Mouse (Mus musculus): ENCODE measurements around the gene Prf1. TPM values are rescaled to one million over a fixed set of nuclear protein-coding genes. Genes with fewer than 3 reads are reported as not detected.

The Prf1 gene
- polyA plus RNA-seq, 1 experiment from 2014 or later, result not detected

GRCm38 (mm10) chr10:61267378-61267777 lies 30.3 kb upstream of the Prf1 start:
- no peak overlapping the region for H3K4me2 ChIP-seq (ENCODE audit: low read depth, low read length)
- no peak for ATAC-seq (ENCODE audit: insufficient read depth, low FRiP score)

GRCm38 (mm10) chr10:61272089-61272626 lies 25.5 kb upstream of the Prf1 start:
- H3K9me3 ChIP-seq (replicated peaks; ENCODE audit: control insufficient read depth, low read length), result no peaks in the 10 kb centered on the region
- no peak overlapping the region for H3K9ac ChIP-seq (ENCODE audit: low read length)
- no peak for ATAC-seq (ENCODE audit: insufficient read depth, low FRiP score)
- WGBS, result 53% methylated on average over 8 of the region's 8 CpGs
- H3K4me3 ChIP-seq (replicated peaks; ENCODE audit: low read length), result peak overlapping the region; percentile 61
- no peak overlapping the region for H3K27ac ChIP-seq (ENCODE audit: low read length)
- peaks cover 6% of the 10 kb centered on the region; the same call in 1 of the 2 replicates for H3K4me1 ChIP-seq (ENCODE audit: control insufficient read depth, insufficient read depth, low read length)
- H3K4me2 ChIP-seq (ENCODE audit: low read depth, low read length), result peak overlapping the region; percentile 88
- no peaks in the 10 kb centered on the region for H3K27me3 ChIP-seq (ENCODE audit: control insufficient read depth, insufficient read depth, low read length)
- no peaks in the 10 kb centered on the region for H3K36me3 ChIP-seq (ENCODE audit: control insufficient read depth, insufficient read depth, low read length)

More at GRCm38 (mm10) chr10:61267378-61267777, 30.3 kb upstream of the Prf1 start:
- H3K27me3 ChIP-seq (ENCODE audit: control insufficient read depth, insufficient read depth, low read length), result no peaks in the 10 kb centered on the region
- WGBS, result 89% methylated on average over 5 of the region's 5 CpGs
- H3K4me1 ChIP-seq (ENCODE audit: control insufficient read depth, insufficient read depth, low read length), result no peaks in the 10 kb centered on the region; the same call in 1 of the 2 replicates
- no peaks in the 10 kb centered on the region for H3K36me3 ChIP-seq (ENCODE audit: control insufficient read depth, insufficient read depth, low read length)
- H3K27ac ChIP-seq (ENCODE audit: low read length), result no peak overlapping the region
- H3K4me3 ChIP-seq (replicated peaks; ENCODE audit: low read length), result no peak overlapping the region
- H3K9me3 ChIP-seq (replicated peaks; ENCODE audit: control insufficient read depth, low read length), result no peaks in the 10 kb centered on the region
- H3K9ac ChIP-seq (ENCODE audit: low read length), result no peak overlapping the region

DNA sequence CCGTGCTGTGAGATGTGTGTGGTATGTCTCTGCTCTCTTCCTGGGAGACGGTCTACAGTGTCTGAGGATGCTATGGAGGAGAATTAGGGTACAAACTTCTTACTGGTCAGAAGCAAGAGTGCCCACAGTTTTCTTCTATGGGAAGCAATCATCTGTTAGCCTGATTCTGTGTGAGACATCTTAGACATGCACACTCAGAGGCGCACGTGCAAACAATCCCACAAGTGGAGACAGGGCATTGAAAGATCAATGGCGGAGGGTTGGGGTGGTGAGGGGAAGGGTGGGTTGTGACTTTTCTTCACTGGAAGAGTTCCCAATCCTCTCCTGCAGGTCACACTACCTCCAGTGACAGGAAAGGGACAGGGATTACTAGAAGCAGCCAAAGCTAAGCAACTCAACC lies 25.0 kb upstream of the Prf1 start:
- Histone ChIP-seq H3K4me3 (replicated peaks; ENCODE audit: low read length) (peak overlapping the region; percentile 61), H3K4me2 (ENCODE audit: low read depth, low read length) (peak overlapping the region; percentile 88), H3K27me3 (ENCODE audit: control insufficient read depth, insufficient read depth, low read length) (no peaks in the 10 kb centered on the region), H3K9me3 (replicated peaks; ENCODE audit: control insufficient read depth, low read length) (no peaks in the 10 kb centered on the region), H3K27ac (ENCODE audit: low read length) (no peak overlapping the region), H3K4me1 (ENCODE audit: control insufficient read depth, insufficient read depth, low read length) (peaks cover 6% of the 10 kb centered on the region; the same call in 1 of the 2 replicates), H3K9ac (ENCODE audit: low read length) (peak overlapping the region; percentile 80), H3K36me3 (ENCODE audit: control insufficient read depth, insufficient read depth, low read length) (no peaks in the 10 kb centered on the region)
- ATAC-seq (ENCODE audit: insufficient read depth, low FRiP score), result no peak
- WGBS, result 46% methylated on average over 5 of the region's 5 CpGs

DNA sequence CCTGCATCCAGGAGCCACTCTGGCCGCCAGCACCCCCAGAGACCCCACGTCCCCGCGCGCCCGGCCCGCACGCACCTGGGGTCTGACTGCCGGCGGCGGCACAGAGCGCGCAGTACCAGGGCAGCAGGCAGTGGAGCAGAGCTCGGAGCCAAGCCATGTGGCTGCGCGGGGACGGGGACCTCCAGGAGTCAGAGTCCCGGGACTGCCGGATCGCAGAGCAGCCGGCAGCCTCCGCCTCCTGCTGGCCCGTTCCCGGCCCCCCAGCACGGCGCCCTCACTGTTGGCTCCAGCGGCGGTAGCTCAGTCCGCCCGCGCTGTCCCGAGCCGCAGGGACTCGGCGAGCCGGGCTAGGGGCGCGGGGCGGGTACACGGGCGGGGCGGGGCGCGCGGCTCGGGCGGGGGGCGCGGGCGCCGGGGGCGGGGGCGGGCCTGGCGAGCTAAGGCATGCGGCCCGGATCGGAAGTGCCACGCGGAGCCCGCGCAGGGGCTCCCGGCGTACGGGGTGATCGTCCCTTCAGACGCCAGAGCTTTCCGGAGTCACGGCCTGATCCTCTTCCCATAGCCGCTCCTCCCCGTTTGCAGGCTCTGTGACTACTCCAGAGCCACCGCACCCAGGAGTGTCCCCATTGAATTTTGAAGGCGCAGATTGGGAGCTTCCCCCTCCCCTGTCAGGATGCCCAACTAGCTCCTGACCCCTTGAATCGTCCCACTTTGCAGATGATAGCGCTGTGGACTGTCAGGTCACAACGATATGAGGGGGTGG lies 24.4 kb upstream of the Prf1 start, which contains the start of gene Adamts14:
Gene Adamts14, minus strand, starts transcription at position 358 of the 763 bp plus-strand sequence.
- no peaks in the 10 kb centered on the region for H3K27me3 ChIP-seq (ENCODE audit: control insufficient read depth, insufficient read depth, low read length)
- no peaks in the 10 kb centered on the region for H3K36me3 ChIP-seq (ENCODE audit: control insufficient read depth, insufficient read depth, low read length)
- no peaks in the 10 kb centered on the region for H3K9me3 ChIP-seq (replicated peaks; ENCODE audit: control insufficient read depth, low read length)
- peak within 1 kb of the TSS; percentile 44; the same call in 1 of the 2 replicates for H3K27ac ChIP-seq (ENCODE audit: low read length)
- H3K9ac ChIP-seq (ENCODE audit: low read length), result peak within 1 kb of the TSS; percentile 80
- peak within 1 kb of the TSS; percentile 88 for H3K4me2 ChIP-seq (ENCODE audit: low read depth, low read length)
- H3K4me3 ChIP-seq (replicated peaks; ENCODE audit: low read length), result peak within 1 kb of the TSS; percentile 61
- H3K4me1 ChIP-seq (ENCODE audit: control insufficient read depth, insufficient read depth, low read length), result peaks cover 11% of the 10 kb centered on the region; the same call in 1 of the 2 replicates
- peak; percentile 54; the same call in 1 of the 2 replicates for ATAC-seq (ENCODE audit: insufficient read depth, low FRiP score)
- WGBS, result 1% methylated on average over 74 of the region's 75 CpGs

DNA sequence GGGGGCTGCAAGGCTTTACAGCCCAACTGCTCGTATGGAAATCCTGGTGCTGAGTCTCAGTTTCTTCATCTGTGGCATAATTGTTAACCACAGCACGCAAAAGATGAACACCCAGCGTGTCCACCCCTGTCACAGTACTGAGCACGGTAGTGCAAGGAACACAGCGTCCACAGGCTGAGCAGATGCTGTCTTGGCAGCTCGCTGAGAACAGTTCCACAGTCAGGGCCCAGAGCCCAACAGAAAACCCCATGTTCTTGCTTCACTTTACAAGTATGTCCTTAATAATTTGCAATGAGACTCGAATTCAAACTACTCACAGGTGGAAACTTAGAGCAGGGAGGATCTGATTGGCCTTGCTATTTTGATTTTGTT lies 23.8 kb upstream of the Prf1 start:
- no peak for ATAC-seq (ENCODE audit: insufficient read depth, low FRiP score)
- H3K27me3 ChIP-seq (ENCODE audit: control insufficient read depth, insufficient read depth, low read length), result no peaks in the 10 kb centered on the region
- H3K9me3 ChIP-seq (replicated peaks; ENCODE audit: control insufficient read depth, low read length), result no peaks in the 10 kb centered on the region
- 61% methylated on average over 7 of the region's 7 CpGs for WGBS
- H3K9ac ChIP-seq (ENCODE audit: low read length), result peak overlapping the region; percentile 80
- peak overlapping the region; percentile 88 for H3K4me2 ChIP-seq (ENCODE audit: low read depth, low read length)
- H3K4me3 ChIP-seq (replicated peaks; ENCODE audit: low read length), result peak overlapping the region; percentile 61; the same call in 1 of the 2 replicates
- H3K36me3 ChIP-seq (ENCODE audit: control insufficient read depth, insufficient read depth, low read length), result no peaks in the 10 kb centered on the region
- H3K27ac ChIP-seq (ENCODE audit: low read length), result peak overlapping the region; percentile 44; the same call in 1 of the 2 replicates
- H3K4me1 ChIP-seq (ENCODE audit: control insufficient read depth, insufficient read depth, low read length), result peaks cover 11% of the 10 kb centered on the region; the same call in 1 of the 2 replicates

DNA sequence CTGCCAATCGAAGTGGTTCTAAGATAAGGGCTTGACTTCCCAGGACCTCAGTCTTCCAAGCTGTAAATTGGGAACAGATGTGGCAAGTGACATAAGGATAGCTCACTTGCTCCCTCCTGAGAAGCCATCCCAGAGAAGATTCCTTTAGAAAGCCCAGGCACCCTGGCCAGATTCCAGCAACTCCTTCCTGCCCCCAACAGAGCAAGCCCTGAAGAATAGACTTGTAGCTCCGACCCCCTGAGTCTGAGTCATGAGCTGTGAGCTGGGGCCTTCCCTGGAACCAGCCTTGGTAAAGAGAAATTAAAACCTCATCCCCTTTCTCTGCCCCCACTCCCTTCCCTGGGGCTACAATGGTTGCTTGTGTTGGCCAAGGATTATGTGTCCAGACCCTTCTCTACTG lies 23.1 kb upstream of the Prf1 start:
- no peak overlapping the region for H3K4me2 ChIP-seq (ENCODE audit: low read depth, low read length)
- H3K4me1 ChIP-seq (ENCODE audit: control insufficient read depth, insufficient read depth, low read length), result peaks cover 11% of the 10 kb centered on the region; the same call in 1 of the 2 replicates
- H3K36me3 ChIP-seq (ENCODE audit: control insufficient read depth, insufficient read depth, low read length), result no peaks in the 10 kb centered on the region
- H3K9me3 ChIP-seq (replicated peaks; ENCODE audit: control insufficient read depth, low read length), result no peaks in the 10 kb centered on the region
- no peak overlapping the region for H3K9ac ChIP-seq (ENCODE audit: low read length)
- WGBS, result 46% methylated on average over 2 of the region's 2 CpGs
- H3K4me3 ChIP-seq (replicated peaks; ENCODE audit: low read length), result no peak overlapping the region
- H3K27me3 ChIP-seq (ENCODE audit: control insufficient read depth, insufficient read depth, low read length), result no peaks in the 10 kb centered on the region
- ATAC-seq (ENCODE audit: insufficient read depth, low FRiP score), result no peak
- H3K27ac ChIP-seq (ENCODE audit: low read length), result no peak overlapping the region

DNA sequence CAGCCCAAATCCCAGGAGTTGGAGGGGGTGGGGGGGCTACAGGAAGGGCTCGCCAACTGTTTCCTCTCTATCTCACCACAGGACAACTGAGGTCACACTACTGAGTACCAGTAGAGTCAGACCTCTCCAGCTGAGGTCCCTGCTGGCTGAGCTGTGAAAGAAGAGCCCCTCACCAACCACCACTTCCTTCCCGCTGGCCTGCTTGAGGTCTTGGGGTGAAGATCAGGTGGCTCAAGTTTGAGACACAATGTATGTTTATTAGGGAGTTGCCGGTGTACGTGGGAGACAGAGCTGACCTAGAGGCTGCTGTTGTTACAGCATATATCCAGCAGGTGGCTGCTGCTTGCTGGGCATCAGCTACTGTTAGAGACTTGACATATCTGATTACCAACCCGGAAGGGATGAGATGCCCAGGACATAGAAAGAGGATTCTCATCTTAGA lies 21.9 kb upstream of the Prf1 start:
- H3K9ac ChIP-seq (ENCODE audit: low read length), result no peak overlapping the region
- no peaks in the 10 kb centered on the region for H3K36me3 ChIP-seq (ENCODE audit: control insufficient read depth, insufficient read depth, low read length)
- peak; percentile 31; the same call in 1 of the 2 replicates for ATAC-seq (ENCODE audit: insufficient read depth, low FRiP score)
- no peak overlapping the region for H3K4me2 ChIP-seq (ENCODE audit: low read depth, low read length)
- WGBS, result 3% methylated on average over 5 of the region's 5 CpGs
- H3K9me3 ChIP-seq (replicated peaks; ENCODE audit: control insufficient read depth, low read length), result no peaks in the 10 kb centered on the region
- H3K27me3 ChIP-seq (ENCODE audit: control insufficient read depth, insufficient read depth, low read length), result no peaks in the 10 kb centered on the region
- H3K4me3 ChIP-seq (replicated peaks; ENCODE audit: low read length), result no peak overlapping the region
- H3K4me1 ChIP-seq (ENCODE audit: control insufficient read depth, insufficient read depth, low read length), result peaks cover 11% of the 10 kb centered on the region; the same call in 1 of the 2 replicates
- no peak overlapping the region for H3K27ac ChIP-seq (ENCODE audit: low read length)

- ATAC-seq (ENCODE audit: insufficient read depth, low FRiP score), result no peak
- Histone ChIP-seq H3K36me3 (ENCODE audit: control insufficient read depth, insufficient read depth, low read length) (no peaks in the 10 kb centered on the region), H3K4me1 (ENCODE audit: control insufficient read depth, insufficient read depth, low read length) (peaks cover 11% of the 10 kb centered on the region; the same call in 1 of the 2 replicates), H3K4me3 (replicated peaks; ENCODE audit: low read length) (no peak overlapping the region), H3K27ac (ENCODE audit: low read length) (no peak overlapping the region), H3K9ac (ENCODE audit: low read length) (no peak overlapping the region), H3K9me3 (replicated peaks; ENCODE audit: control insufficient read depth, low read length) (no peaks in the 10 kb centered on the region), H3K27me3 (ENCODE audit: control insufficient read depth, insufficient read depth, low read length) (no peaks in the 10 kb centered on the region), H3K4me2 (ENCODE audit: low read depth, low read length) (no peak overlapping the region)
- WGBS, result 93% methylated on average over 6 of the region's 6 CpGs
Observed at GRCm38 (mm10) chr10:61277051-61277450, 20.6 kb upstream of the Prf1 start.
